Mouse (Mus musculus): Measurements from ENCODE around the gene Saxo2.

DNA sequence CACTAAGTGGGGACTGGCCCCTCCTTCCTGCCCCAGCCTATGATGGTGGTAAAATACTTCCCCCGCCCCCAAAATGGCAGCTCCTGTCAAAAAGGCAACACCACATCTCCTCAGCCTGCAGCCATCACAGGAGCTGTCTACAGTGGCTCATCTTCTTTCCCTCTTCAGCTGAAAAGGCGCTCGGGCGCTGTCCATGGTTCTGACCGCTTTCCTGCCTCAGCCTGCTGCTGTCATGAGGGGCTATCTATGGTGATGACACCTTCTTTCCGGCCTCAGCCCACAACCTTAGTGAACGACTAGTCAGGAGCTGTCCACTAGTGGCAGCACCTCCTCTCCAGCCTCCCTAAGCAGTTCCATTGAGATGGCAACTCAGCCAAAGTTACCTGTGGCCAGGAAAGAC, 23.0 kb downstream of the Saxo2 start:
- TF ChIP-seq POLR2A (IDR thresholded peaks at IDR 0.05; ENCODE audit: insufficient read depth, low read length) (no peak), CTCF (IDR thresholded peaks at IDR 0.05; ENCODE audit: low read depth, low read length) (no peak), EP300 (IDR thresholded peaks at IDR 0.05; ENCODE audit: insufficient read depth, low read depth, low read length) (no peak)
